Mouse (Mus musculus) stomach, embryonic 16.5 days (tissue): ENCODE data around the gene Mcm8. TPM values are rescaled to one million over a fixed set of nuclear protein-coding genes. Genes with fewer than 3 reads are reported as not detected.

Source experiments
- ATAC-seq: fragments of 200-750 bp; cut with Nextera tagmentation; 2 replicates; pipeline ENCODE4 v1.8.0; 2017; ENCODE audit warnings: moderate number of reproducible peaks, moderate TSS enrichment; ENCODE audit not compliant: insufficient read depth, low FRiP score
- H3K27ac ChIP-seq: fragments of 300-500 bp; sonication (generic); 2 replicates; pipeline ENCODE4 v1.5.1; 2014; ENCODE audit warnings: low read length
- H3K27me3 ChIP-seq: fragments of 300-500 bp; sonication (generic); 2 replicates; pipeline ENCODE4 v1.6.1; 2014; ENCODE audit warnings: low read length, control low read depth, mixed read lengths; ENCODE audit not compliant: control insufficient read depth, insufficient read depth
- H3K36me3 ChIP-seq: fragments of 300-500 bp; sonication (generic); 2 replicates; pipeline ENCODE4 v1.6.1; 2014; ENCODE audit warnings: low read length; ENCODE audit not compliant: control insufficient read depth, insufficient read depth
- H3K4me1 ChIP-seq: fragments of 300-500 bp; sonication (generic); 2 replicates; pipeline ENCODE4 v1.6.1; 2014; ENCODE audit warnings: low read length, control low read depth, mixed read lengths; ENCODE audit not compliant: control insufficient read depth, insufficient read depth
- H3K4me2 ChIP-seq: fragments of 300-500 bp; sonication (generic); 2 replicates; pipeline ENCODE4 v1.6.1; 2014; ENCODE audit warnings: low read depth, low read length, mixed read lengths
- H3K4me3 ChIP-seq: fragments of 300-500 bp; sonication (generic); replicated peaks from 2 replicates; pipeline ENCODE4 v1.5.1; 2014; ENCODE audit warnings: mild to moderate bottlenecking, low read length
- H3K9ac ChIP-seq: fragments of 300-500 bp; sonication (generic); 2 replicates; pipeline ENCODE4 v1.6.1; 2014; ENCODE audit warnings: low read length
- H3K9me3 ChIP-seq: fragments of 300-500 bp; sonication (generic); replicated peaks from 2 replicates; pipeline ENCODE4 v1.6.1; 2016; ENCODE audit warnings: low read length, control low read depth; ENCODE audit not compliant: control insufficient read depth
- WGBS: fragments of 180-500 bp; shearing (Covaris S2); extraction: QIAGEN DNeasy Blood & Tissue Kit; methylation state at CpG from one replicate; pipeline ENCODE4 v1.1.7; 2014; 5-methylcytosine and 5-hydroxymethylcytosine counted together
- polyA plus RNA-seq: library from polyadenylated mRNA; unstranded; fragments of >200 nt; fragmentation: Nextera tagmentation; extraction: Ambion mirVana; gene quantifications from 2 replicates; pipeline ENCODE4 v1.2.1, GENCODE M21; 2015

Mcm8 gene
- polyA plus RNA-seq, 1 experiment from 2014 or later: 10.7 TPM

DNA sequence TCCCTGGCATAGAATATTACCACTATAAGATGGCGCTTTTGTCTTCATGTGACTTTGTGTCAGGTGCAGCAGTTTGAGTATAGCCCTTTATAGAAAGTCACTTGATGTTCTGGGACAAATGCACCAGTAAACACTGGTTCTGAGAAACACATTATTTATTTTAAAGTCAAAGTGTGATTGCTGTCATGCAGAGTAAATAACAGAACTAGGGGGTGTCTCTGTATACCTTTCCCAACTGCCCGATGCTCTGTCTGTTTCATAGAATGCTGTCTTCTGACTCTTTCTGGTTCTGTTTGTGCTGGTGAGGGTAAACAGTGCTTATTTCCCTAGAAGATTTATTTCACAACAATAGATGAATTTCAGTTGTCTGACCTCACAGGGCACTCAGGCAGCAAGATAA, 47.4 kb downstream of the Mcm8 start:
- H3K36me3 ChIP-seq: peaks cover 8% of the 10 kb centered on the region; the same call in 1 of the 2 replicates
- H3K9me3 ChIP-seq: no peaks in the 10 kb centered on the region
- no peak overlapping the region for H3K9ac ChIP-seq
- H3K4me1 ChIP-seq: no peaks in the 10 kb centered on the region
- H3K27ac ChIP-seq: no peak overlapping the region
- no peak overlapping the region for H3K4me3 ChIP-seq
- H3K27me3 ChIP-seq: no peaks in the 10 kb centered on the region
- WGBS: 94% methylated on average over 2 of the region's 2 CpGs
- ATAC-seq: no peak
- H3K4me2 ChIP-seq: no peak overlapping the region

DNA sequence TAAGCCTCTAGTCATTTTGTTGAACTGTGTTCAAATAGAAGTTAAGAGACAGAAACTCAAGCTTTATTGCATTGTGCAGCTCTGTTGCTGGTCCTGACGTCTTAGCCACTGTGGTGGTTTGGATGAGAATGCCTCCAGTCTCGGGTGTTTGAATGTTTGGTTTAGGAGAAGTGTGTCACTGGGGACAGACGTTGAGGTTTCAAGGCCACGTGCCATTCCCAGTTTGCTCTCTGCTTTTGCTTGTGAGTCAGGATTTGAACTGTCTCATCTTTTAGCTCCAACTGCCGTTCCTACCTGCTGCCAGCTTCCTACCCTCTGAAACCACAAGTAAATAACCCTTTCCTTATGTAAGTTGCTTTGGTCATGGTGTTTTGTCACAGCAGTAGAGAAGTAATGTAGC, 51.6 kb downstream of the Mcm8 start:
- Histone ChIP-seq H3K4me3 (no peak overlapping the region), H3K4me2 (no peak overlapping the region), H3K4me1 (no peaks in the 10 kb centered on the region), H3K27ac (no peak overlapping the region), H3K36me3 (peaks cover 8% of the 10 kb centered on the region; the same call in 1 of the 2 replicates), H3K9ac (no peak overlapping the region), H3K27me3 (no peaks in the 10 kb centered on the region), H3K9me3 (no peaks in the 10 kb centered on the region)
- ATAC-seq: no peak
- WGBS: 66% methylated on average over 5 of the region's 5 CpGs

DNA sequence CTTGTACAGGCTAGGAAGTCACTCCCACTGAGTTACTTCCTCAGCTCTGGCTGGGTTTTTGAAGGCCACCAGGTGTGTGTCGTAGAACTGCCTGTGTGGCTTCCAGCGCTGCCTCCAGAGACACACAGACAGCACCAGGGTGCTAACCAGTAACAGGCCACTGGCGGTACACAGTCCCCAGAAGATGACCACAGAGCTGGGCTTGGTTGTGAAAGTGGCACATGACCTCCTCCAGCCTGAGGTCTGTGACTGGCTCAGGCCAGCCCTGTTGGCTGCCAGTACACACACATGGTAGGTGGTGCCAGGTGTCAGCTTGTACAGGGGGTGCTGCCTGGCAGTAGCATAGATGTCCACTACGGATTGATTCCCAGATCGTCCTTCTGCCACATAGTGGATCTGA, 53.7 kb downstream of the Mcm8 start:
- no peaks in the 10 kb centered on the region for H3K27me3 ChIP-seq

DNA sequence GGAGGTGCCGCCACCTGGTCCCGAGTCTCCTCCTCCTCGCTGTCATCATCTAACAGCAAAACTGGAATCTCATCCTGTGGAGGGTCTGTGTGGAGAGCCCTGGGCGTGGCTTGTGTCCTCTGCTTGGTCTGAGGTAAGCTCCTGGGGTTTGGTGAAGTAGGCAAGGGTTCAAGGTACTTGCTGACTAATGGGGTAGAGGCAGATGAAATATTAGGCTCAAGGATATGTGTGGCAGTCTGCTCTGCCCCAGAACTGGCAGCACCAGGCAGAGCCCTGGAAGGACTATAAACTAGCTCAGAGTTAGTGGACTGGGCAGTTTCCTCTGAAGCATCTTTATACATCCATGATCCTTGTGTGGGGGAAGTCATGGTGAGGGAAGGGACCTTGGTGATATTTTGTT, 54.3 kb downstream of the Mcm8 start:
- 69% methylated on average over 4 of the region's 4 CpGs for WGBS
- no peak overlapping the region for H3K9ac ChIP-seq
- H3K27ac ChIP-seq: no peak overlapping the region
- no peaks in the 10 kb centered on the region for H3K27me3 ChIP-seq
- H3K4me2 ChIP-seq: no peak overlapping the region
- no peaks in the 10 kb centered on the region for H3K4me1 ChIP-seq
- no peak for ATAC-seq
- H3K36me3 ChIP-seq: peaks cover 3% of the 10 kb centered on the region; the same call in 1 of the 2 replicates
- no peaks in the 10 kb centered on the region for H3K9me3 ChIP-seq
- H3K4me3 ChIP-seq: no peak overlapping the region

More for the DNA sequence above, 53.7 kb downstream of the Mcm8 start:
- no peak for ATAC-seq
- 85% methylated on average over 5 of the region's 5 CpGs for WGBS
- Histone ChIP-seq H3K4me1 (no peaks in the 10 kb centered on the region), H3K4me3 (no peak overlapping the region), H3K36me3 (peaks cover 3% of the 10 kb centered on the region; the same call in 1 of the 2 replicates), H3K9ac (no peak overlapping the region), H3K9me3 (no peaks in the 10 kb centered on the region), H3K4me2 (no peak overlapping the region), H3K27ac (no peak overlapping the region)

DNA sequence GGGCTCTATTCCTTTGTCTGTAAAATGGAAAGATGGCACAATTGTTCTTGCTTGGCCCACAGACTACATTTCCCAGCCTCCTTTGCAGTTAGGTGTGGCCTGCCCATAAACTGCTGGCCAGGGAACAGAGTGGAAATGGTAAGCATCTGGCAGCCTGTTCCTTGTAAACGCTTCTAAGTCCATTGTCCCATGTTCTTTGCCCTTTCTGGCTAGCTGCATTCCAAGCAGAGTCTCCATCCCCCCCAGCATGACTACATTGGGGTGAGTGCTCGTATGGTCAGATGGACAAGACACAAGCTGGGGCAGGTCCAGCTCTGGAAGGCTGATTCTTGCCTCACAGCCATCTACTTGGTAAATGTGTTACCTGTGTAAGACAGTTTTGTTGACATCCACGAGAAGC, 55.7 kb downstream of the Mcm8 start:
- no peak overlapping the region for H3K9ac ChIP-seq
- H3K27ac ChIP-seq: no peak overlapping the region
- no peak overlapping the region for H3K4me2 ChIP-seq
- H3K27me3 ChIP-seq: no peaks in the 10 kb centered on the region
- no peaks in the 10 kb centered on the region for H3K4me1 ChIP-seq
- 66% methylated on average over 3 of the region's 3 CpGs for WGBS
- no peaks in the 10 kb centered on the region for H3K36me3 ChIP-seq
- no peaks in the 10 kb centered on the region for H3K9me3 ChIP-seq
- ATAC-seq: no peak
- H3K4me3 ChIP-seq: no peak overlapping the region

DNA sequence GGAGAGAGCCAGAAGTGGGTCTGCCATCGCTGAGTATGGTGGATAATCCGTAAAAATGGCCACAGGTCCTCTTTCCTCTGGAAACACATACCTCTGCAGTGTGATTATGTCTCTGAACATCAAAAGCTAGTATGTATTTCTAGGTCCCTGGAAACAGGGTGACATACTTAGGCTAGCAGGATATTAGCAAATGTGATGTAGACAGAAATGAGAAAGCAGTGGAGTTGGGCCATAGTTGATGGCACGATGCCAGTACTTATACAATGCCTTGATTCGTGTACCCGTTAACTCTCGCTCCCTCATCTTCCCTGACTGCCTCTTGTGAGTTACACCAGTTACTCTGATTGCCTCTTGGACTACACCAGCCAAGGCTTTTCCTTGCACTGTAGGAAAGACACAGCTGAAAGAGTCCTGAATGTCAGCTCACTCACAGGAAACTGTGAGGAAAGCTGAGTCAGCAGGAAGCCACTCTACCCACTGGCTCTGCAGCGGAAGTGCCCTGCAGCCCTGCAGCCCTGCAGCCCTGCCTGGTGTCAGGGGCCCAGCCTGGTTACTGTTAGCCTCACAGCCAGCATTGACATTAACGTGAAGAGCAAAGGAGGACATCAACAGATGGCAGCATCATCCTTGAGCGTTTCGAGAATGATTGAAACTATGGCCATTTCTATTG, 57.9 kb downstream of the Mcm8 start:
- no peak overlapping the region for H3K4me3 ChIP-seq
- ATAC-seq: no peak
- peaks cover 15% of the 10 kb centered on the region for H3K27me3 ChIP-seq
- 72% methylated on average over 10 of the region's 10 CpGs for WGBS
- no peak overlapping the region for H3K4me2 ChIP-seq
- H3K36me3 ChIP-seq: no peaks in the 10 kb centered on the region
- H3K4me1 ChIP-seq: peaks cover 2% of the 10 kb centered on the region; the same call in 1 of the 2 replicates
- no peak overlapping the region for H3K9ac ChIP-seq
- H3K27ac ChIP-seq: no peak overlapping the region
- H3K9me3 ChIP-seq: no peaks in the 10 kb centered on the region

DNA sequence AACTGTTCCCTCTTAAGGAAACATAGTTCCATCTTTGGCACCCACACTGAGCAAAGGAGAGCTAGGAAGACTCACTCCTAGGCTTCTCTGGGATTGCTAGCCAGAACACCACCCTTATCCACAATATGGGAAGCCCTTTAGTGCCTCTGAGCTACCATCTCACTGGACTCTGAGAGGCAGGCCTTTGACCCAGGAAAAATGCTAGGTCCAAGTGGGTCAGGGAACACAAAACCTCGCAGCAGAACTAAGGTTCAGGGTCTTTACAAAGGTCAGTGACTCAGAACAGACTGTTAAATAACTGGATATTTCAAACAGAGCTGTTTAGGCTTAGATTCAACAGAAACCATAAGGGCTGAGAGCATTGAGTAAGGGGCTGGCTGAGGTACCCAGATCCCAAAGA, 61.0 kb downstream of the Mcm8 start:
- Histone ChIP-seq H3K4me1 (peaks cover 12% of the 10 kb centered on the region; the same call in 1 of the 2 replicates), H3K9ac (no peak overlapping the region), H3K9me3 (no peaks in the 10 kb centered on the region), H3K36me3 (no peaks in the 10 kb centered on the region), H3K4me2 (no peak overlapping the region), H3K27ac (no peak overlapping the region), H3K27me3 (peaks cover 29% of the 10 kb centered on the region), H3K4me3 (no peak overlapping the region)
- 44% methylated on average over 1 of the region's 1 CpGs for WGBS
- no peak for ATAC-seq

DNA sequence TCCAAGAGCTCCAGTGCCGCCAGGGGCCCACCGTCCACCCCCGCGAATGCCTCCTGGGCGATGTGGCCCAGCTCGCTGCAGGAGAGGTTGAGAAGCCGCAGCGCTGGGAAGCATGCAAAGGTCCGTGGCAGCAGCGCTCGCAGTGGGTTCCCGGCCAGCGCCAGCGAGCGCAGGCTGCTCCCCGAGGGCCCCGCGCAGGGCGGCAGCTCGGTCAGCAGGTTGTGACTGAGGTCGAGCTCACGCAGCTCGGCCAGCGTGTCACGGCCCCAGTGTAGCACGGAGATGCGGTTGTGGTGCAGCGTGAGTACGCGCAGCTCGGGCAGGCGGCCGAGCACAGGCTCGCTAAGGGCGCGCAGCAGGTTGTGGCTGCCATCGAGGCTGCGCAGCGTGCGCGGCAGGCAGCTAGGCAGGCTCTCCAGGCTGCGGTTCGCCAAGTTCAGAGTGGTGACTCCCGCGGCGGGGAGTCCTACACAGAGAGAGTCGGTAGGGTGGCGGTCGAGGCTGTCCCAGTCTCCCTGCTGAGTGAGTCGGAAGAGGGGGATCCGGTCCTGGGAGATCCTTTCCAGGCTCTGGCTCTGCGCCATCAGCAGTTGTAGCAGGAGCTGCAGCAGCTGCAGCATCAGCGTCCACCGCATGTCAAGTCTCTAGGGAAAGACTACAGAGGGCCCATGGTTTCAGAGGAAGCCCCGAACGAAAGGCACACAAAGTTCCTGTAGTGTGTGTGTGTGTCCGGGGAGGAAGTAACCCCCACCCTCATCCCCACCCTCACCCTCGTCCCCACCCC, 63.5 kb downstream of the Mcm8 start:
- Histone ChIP-seq H3K4me3 (peak overlapping the region; percentile 52), H3K27ac (no peak overlapping the region), H3K4me1 (peaks cover 12% of the 10 kb centered on the region; the same call in 1 of the 2 replicates), H3K36me3 (no peaks in the 10 kb centered on the region), H3K9ac (peak overlapping the region; percentile 65), H3K27me3 (peaks cover 29% of the 10 kb centered on the region), H3K4me2 (peak overlapping the region; percentile 92), H3K9me3 (no peaks in the 10 kb centered on the region)
- WGBS: under 1% methylated on average over 58 of the region's 58 CpGs
- ATAC-seq: peak; percentile 76
